Mouse (Mus musculus) lung, embryonic 15.5 days (tissue): Measurements from ENCODE around the gene Rps12-ps3. TPM values are rescaled to one million over a fixed set of nuclear protein-coding genes. Genes with fewer than 3 reads are reported as not detected.

Experiments used
- ATAC-seq: fragments of 200-750 bp; cut with Nextera tagmentation; 2 replicates; pipeline ENCODE4 v1.8.0; 2017; ENCODE audit warnings: moderate number of reproducible peaks, borderline replicate concordance; ENCODE audit not compliant: low FRiP score, low TSS enrichment; ENCODE audit errors: extremely low read depth
- H3K27ac ChIP-seq: fragments of 300-500 bp; sonication (generic); 2 replicates; pipeline ENCODE4 v1.5.1; 2015; ENCODE audit warnings: moderate library complexity, mild to moderate bottlenecking, inconsistent platforms
- H3K27me3 ChIP-seq: fragments of 300-500 bp; sonication (generic); 2 replicates; pipeline ENCODE4 v1.6.1; 2015; ENCODE audit warnings: inconsistent platforms
- H3K36me3 ChIP-seq: fragments of 300-500 bp; sonication (generic); 2 replicates; pipeline ENCODE4 v1.6.1; 2015; ENCODE audit warnings: inconsistent platforms
- H3K4me1 ChIP-seq: fragments of 300-500 bp; sonication (generic); 2 replicates; pipeline ENCODE4 v1.6.1; 2015; ENCODE audit warnings: inconsistent platforms
- H3K4me2 ChIP-seq: fragments of 300-500 bp; sonication (generic); 2 replicates; pipeline ENCODE4 v1.6.1; 2015; ENCODE audit warnings: inconsistent platforms, mild to moderate bottlenecking, moderate library complexity
- H3K4me3 ChIP-seq: fragments of 300-500 bp; sonication (generic); 2 replicates; pipeline ENCODE4 v1.5.1; 2015; ENCODE audit warnings: mild to moderate bottlenecking, inconsistent platforms
- H3K9ac ChIP-seq: fragments of 300-500 bp; sonication (generic); 2 replicates; pipeline ENCODE4 v1.6.1; 2015; ENCODE audit warnings: inconsistent platforms
- H3K9me3 ChIP-seq: fragments of 300-500 bp; sonication (generic); 2 replicates; pipeline ENCODE4 v1.6.1; 2016; ENCODE audit warnings: inconsistent platforms
- WGBS: fragments of 180-500 bp; shearing (Covaris S2); methylation state at CpG from one replicate; pipeline ENCODE4 v1.1.7; 2015; 5-methylcytosine and 5-hydroxymethylcytosine counted together
- polyA plus RNA-seq: library from polyadenylated mRNA; unstranded; fragments of >200 nt; fragmentation: Nextera tagmentation; extraction: Ambion mirVana; gene quantifications from 2 replicates; pipeline ENCODE4 v1.2.1, GENCODE M21; 2015

Rps12-ps3 gene
- polyA plus RNA-seq, 1 experiment from 2014 or later, result 18.4 TPM

DNA sequence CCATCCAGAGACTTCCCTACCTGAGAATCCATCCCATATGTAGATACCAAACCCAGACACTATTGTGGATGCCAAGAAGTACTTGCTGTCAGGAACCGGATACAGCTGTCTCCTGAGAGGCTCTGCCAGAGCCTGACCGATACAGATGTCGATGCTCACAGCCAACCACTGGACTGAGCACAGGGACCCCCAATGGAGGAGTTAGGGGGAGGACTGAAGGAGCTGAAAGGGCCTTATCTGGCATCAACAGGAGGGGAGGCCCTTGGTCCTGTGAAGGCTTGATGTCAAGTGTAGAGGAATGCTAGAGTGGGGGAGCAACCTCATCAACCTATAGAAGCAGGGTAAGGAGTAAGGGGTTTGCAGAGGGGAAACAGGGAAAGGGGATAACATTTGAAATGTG, 30.7 kb downstream of the Rps12-ps3 start:
- 48% methylated on average over 3 of the region's 3 CpGs for WGBS
- no peaks in the 10 kb centered on the region for H3K36me3 ChIP-seq
- H3K27ac ChIP-seq, result no peak overlapping the region
- H3K4me3 ChIP-seq, result no peak overlapping the region
- no peaks in the 10 kb centered on the region for H3K9me3 ChIP-seq
- H3K4me1 ChIP-seq, result no peaks in the 10 kb centered on the region
- no peak for ATAC-seq
- no peaks in the 10 kb centered on the region; the same call in 1 of the 2 replicates for H3K27me3 ChIP-seq
- H3K9ac ChIP-seq, result no peak overlapping the region
- H3K4me2 ChIP-seq, result no peak overlapping the region

DNA sequence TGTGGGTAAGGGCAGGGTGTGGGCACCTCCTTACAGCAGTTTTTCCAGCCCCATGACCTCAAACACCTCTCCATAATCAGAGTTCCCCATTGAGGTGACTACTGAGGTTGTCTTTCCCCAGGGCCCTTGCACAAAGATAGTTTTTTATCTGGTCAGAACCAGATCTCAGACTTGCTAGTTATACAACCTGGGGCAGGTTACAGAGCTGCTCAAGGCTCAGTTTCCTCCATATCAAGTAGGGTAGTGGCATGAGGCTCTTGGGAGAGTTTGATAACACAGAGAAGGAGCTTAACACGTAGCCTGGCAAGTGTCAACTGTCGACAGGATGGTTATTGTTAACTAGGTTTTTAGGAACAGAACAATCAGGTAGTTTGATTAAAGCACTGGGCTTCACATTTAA, 32.8 kb downstream of the Rps12-ps3 start:
- no peak overlapping the region for H3K9ac ChIP-seq
- no peak for ATAC-seq
- no peak overlapping the region for H3K4me3 ChIP-seq
- H3K9me3 ChIP-seq, result no peaks in the 10 kb centered on the region
- H3K4me2 ChIP-seq, result no peak overlapping the region
- no peaks in the 10 kb centered on the region for H3K4me1 ChIP-seq
- H3K36me3 ChIP-seq, result no peaks in the 10 kb centered on the region
- H3K27me3 ChIP-seq, result no peaks in the 10 kb centered on the region; the same call in 1 of the 2 replicates
- WGBS, result 40% methylated on average over 2 of the region's 2 CpGs
- no peak overlapping the region for H3K27ac ChIP-seq

DNA sequence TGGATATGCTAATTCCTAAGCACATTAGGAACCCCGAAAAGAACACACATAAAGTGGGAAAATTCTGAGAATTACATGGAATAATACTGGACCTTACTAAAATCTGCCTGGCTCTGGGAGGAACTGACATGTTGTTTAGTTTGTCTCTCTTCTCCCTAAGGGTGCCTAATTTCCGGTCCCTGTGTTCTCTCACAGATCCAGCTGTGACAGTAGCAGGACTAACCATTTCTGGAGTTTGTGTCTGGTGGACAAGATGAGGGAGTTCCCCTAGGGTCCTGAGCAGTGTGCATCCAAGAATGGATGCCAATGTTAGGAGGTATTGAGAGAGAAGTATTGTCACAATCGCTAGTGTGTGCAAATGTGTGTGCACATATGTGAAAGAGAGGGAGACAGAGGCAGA, 34.3 kb downstream of the Rps12-ps3 start:
- Histone ChIP-seq H3K4me3 (no peak overlapping the region), H3K36me3 (no peaks in the 10 kb centered on the region), H3K9me3 (no peaks in the 10 kb centered on the region), H3K27ac (no peak overlapping the region), H3K27me3 (no peaks in the 10 kb centered on the region; the same call in 1 of the 2 replicates), H3K4me1 (no peaks in the 10 kb centered on the region), H3K9ac (no peak overlapping the region), H3K4me2 (no peak overlapping the region)
- 82% methylated on average over 3 of the region's 3 CpGs for WGBS
- ATAC-seq, result no peak

DNA sequence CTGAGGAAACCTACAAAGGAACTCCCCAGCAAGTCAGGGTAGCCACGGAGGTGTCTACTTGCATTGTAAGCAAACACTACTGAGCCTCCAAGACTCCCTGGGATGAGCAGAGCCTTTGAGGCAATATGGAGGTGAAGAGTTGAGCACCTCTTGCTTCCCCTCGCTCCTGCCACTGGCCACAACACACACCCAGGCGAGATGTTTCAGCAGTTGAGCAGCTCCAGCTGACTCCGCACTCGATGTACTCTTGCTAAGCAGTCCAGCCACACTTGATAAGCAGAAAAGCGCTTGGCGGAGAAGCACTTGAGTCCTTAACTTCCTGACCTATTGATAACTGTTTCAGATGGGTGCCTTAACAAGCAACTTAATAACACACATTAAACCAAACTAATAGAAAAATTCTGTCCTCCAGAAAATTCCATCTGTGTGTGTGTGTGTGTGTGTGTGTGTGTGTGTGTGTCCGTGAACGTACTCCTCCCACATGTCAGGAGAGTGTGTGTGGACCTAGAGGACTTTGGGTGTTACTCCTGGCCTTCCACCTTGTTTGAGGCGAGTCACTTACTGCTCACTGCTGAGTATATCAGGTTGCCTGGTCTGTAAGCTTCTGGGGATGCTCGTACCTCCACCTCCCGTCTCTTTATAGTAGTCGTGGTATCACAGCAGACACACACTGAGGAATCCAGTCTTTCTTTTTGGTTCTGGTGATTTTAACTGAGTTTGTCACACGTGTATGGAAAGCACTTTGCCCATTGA, 34.9 kb downstream of the Rps12-ps3 start:
- Histone ChIP-seq H3K9me3 (no peaks in the 10 kb centered on the region), H3K4me3 (no peak overlapping the region), H3K4me2 (no peak overlapping the region), H3K9ac (no peak overlapping the region), H3K36me3 (no peaks in the 10 kb centered on the region), H3K27ac (no peak overlapping the region), H3K4me1 (no peaks in the 10 kb centered on the region), H3K27me3 (no peaks in the 10 kb centered on the region; the same call in 1 of the 2 replicates)
- no peak for ATAC-seq
- WGBS, result 47% methylated on average over 14 of the region's 14 CpGs

DNA sequence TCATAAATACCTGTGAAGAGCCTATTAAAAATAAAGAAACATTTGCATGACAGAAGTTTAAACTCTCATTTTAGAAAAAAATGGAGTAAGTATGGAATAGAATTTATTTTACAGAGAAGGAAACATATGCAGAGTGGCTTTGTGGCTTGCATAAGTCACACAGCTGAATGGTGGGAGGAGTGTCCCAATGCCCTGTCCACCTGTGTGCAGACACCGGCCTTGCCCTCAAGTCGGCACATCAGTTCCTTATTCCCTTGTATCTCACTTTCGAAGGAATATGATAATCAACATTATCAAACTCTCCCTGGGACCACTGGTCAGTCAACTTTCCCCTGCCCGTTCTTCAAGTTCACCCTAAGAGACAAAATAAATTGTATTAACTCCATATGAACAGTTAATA, 35.8 kb downstream of the Rps12-ps3 start:
- Histone ChIP-seq H3K4me3 (no peak overlapping the region), H3K27me3 (no peaks in the 10 kb centered on the region; the same call in 1 of the 2 replicates), H3K36me3 (no peaks in the 10 kb centered on the region), H3K4me1 (no peaks in the 10 kb centered on the region), H3K9me3 (no peaks in the 10 kb centered on the region), H3K9ac (no peak overlapping the region), H3K27ac (no peak overlapping the region), H3K4me2 (no peak overlapping the region)
- 73% methylated on average over 4 of the region's 4 CpGs for WGBS
- ATAC-seq, result no peak

DNA sequence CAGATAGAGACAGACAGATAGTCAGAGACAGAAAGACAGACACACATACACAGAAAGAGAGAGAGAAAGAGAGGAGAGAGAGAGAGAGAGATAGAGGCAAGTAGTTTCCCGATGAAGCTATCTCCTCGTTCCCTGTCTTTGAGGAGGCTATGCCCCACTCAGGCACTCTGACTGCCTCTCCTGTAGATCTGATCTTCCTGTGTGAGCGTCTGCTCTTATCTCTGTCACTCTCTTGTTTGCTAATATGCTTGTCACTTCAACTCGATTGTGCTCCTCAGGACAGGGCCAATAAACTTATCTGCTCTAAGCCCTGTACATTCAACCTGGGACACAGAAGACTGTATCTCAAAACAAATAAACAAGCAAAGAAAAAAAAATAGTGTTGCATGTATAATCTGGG, 37.1 kb downstream of the Rps12-ps3 start:
- H3K27ac ChIP-seq, result no peak overlapping the region
- no peaks in the 10 kb centered on the region; the same call in 1 of the 2 replicates for H3K27me3 ChIP-seq
- H3K36me3 ChIP-seq, result no peaks in the 10 kb centered on the region
- no peaks in the 10 kb centered on the region for H3K4me1 ChIP-seq
- no peak overlapping the region for H3K4me2 ChIP-seq
- no peak for ATAC-seq
- no peak overlapping the region for H3K9ac ChIP-seq
- WGBS, result 15% methylated on average over 4 of the region's 4 CpGs
- no peak overlapping the region for H3K4me3 ChIP-seq
- no peaks in the 10 kb centered on the region for H3K9me3 ChIP-seq

DNA sequence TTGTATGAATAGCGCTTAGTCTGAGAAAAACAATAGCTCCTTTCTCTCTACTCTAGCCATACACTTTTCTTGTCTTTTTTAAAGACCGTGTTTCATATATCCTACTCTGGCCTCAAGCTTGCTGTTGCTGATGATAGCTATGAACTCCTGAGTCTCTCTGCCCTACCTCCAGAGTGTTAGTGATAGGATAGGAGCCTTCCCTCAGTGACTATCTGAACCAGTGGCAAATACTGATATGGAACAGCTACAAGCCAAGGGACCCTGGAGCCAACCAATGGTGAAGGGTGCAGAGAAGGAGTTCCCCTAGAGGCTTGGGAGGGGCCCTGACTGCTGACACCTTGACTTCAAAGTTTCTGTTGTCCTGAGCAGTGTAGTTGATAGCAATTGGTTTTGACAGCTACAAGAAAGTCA, 38.4 kb downstream of the Rps12-ps3 start:
- Histone ChIP-seq H3K9ac (no peak overlapping the region), H3K4me3 (no peak overlapping the region), H3K27ac (no peak overlapping the region), H3K4me1 (no peaks in the 10 kb centered on the region), H3K9me3 (no peaks in the 10 kb centered on the region), H3K27me3 (no peaks in the 10 kb centered on the region; the same call in 1 of the 2 replicates), H3K4me2 (no peak overlapping the region), H3K36me3 (no peaks in the 10 kb centered on the region)
- no peak for ATAC-seq
- 73% methylated on average over 2 of the region's 2 CpGs for WGBS

DNA sequence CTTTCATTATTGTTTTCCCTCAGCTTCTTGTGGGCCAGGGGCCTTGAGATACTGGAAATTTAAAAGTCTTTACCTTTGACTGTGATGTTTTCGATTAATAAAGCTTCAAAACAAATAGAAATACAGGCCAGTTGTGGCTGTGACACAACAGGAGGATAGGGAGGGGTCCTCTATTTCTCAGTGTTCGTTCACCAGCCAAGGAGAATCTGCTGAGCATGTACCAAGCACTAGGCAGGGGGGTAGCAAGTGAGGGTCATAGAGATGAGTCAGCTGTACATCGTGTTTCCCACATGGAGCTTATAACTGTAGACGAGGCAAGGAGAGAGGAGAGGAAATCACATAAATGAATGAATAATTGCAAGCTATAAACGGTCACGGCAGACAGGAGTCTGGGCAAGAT, 40.6 kb downstream of the Rps12-ps3 start:
- Histone ChIP-seq H3K9ac (no peak overlapping the region), H3K4me3 (no peak overlapping the region), H3K36me3 (no peaks in the 10 kb centered on the region), H3K4me1 (no peaks in the 10 kb centered on the region), H3K4me2 (no peak overlapping the region), H3K27ac (no peak overlapping the region), H3K9me3 (no peaks in the 10 kb centered on the region), H3K27me3 (no peaks in the 10 kb centered on the region)
- ATAC-seq, result no peak
- whole genome bisulfite sequencing, result 56% methylated on average over 6 of the region's 6 CpGs

DNA sequence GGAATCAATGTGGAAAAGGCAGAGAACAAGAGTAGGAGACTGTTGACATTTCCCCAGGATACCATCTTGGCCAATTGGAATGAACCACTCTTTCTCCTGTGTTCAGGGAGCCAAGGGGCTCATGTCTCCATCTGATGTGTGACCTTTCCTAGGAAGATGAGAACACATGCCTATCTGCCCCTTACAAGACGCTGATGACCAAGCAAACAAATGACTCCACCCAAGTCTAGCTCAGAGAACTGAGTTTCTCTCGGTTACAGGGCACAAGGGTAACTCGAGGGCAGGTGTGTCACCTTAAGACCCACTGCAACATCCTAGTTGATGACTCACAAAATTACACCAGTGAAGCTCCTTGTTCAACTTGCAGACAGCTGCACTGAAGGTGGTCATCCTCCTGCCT, 41.6 kb downstream of the Rps12-ps3 start:
- Histone ChIP-seq H3K4me2 (no peak overlapping the region), H3K27me3 (no peaks in the 10 kb centered on the region), H3K4me1 (no peaks in the 10 kb centered on the region), H3K27ac (no peak overlapping the region), H3K9me3 (no peaks in the 10 kb centered on the region), H3K36me3 (no peaks in the 10 kb centered on the region), H3K9ac (no peak overlapping the region), H3K4me3 (no peak overlapping the region)
- ATAC-seq, result no peak
- WGBS, result 72% methylated on average over 3 of the region's 3 CpGs

DNA sequence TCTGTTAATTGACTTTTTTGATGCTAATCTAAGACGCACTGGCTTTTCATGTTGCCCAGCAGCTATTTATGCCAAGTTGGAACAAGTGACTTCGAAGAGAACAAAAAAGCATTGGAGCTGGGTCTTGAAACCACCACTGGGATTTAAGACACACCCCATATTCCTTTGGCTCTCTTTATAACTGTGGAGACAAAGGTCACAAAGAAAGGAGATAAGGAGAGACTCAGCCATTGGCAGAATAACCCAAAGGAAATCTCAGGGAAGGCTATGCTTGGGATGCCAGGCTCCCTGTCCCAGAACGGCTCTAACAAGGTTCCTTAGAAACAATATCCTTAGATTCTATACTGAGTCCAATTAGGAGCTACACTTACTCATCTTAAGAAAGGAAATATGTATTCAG, 44.6 kb downstream of the Rps12-ps3 start:
- Histone ChIP-seq H3K36me3 (no peaks in the 10 kb centered on the region), H3K4me3 (no peak overlapping the region), H3K9me3 (no peaks in the 10 kb centered on the region), H3K4me1 (no peaks in the 10 kb centered on the region), H3K27ac (no peak overlapping the region), H3K9ac (no peak overlapping the region), H3K27me3 (no peaks in the 10 kb centered on the region), H3K4me2 (no peak overlapping the region)
- 68% methylated on average over 3 of the region's 3 CpGs for WGBS
- ATAC-seq, result no peak

DNA sequence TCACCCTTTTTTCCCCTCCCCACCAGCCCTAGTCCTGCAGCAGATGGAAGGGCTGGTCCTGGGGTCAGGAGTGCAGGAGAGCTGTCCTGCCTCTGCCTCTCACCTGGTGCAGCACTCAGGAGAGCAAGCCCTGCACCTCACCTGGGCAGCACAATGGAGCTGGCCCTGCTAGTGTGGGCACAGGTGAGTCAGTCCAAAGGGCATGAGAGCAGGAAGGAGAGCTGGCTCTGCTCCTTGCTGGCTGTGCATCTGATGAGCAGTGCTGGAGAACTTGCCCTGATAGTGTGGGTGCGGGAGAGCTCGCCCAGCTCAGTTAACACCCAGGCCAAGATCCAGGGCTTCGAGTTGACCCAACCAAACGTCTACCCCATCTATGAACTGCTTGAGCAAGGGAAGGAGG, 45.8 kb downstream of the Rps12-ps3 start:
- 80% methylated on average over 4 of the region's 4 CpGs for WGBS
- no peak overlapping the region for H3K9ac ChIP-seq

DNA sequence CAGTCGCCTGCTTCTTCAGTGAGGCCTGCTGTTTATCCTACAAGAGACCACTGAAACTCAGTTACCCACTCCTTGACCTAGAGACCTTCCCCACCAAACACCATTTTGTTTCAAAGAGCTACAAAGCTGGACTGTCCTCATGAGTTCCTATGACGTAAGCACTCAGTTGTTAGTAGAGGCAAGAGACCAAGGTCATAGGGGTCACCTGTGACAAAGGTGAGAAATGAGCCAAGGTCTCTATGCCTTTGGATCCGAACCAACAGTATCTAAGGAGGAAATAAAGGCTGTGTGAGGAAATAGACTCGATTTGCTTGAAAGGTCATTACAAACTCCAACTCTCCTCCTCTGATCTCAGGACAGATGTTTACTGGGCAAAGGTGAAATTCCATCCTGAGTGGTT, 48.9 kb downstream of the Rps12-ps3 start:
- WGBS, result 60% methylated on average over 4 of the region's 4 CpGs
- Histone ChIP-seq H3K4me3 (no peak overlapping the region), H3K4me2 (no peak overlapping the region), H3K27me3 (no peaks in the 10 kb centered on the region), H3K4me1 (no peaks in the 10 kb centered on the region), H3K9me3 (no peaks in the 10 kb centered on the region), H3K9ac (no peak overlapping the region), H3K27ac (no peak overlapping the region), H3K36me3 (no peaks in the 10 kb centered on the region)
- ATAC-seq, result no peak

More for the DNA sequence above, 45.8 kb downstream of the Rps12-ps3 start:
- no peaks in the 10 kb centered on the region for H3K36me3 ChIP-seq
- no peak overlapping the region for H3K27ac ChIP-seq
- no peaks in the 10 kb centered on the region for H3K4me1 ChIP-seq
- H3K4me2 ChIP-seq, result no peak overlapping the region
- no peaks in the 10 kb centered on the region for H3K27me3 ChIP-seq
- H3K4me3 ChIP-seq, result no peak overlapping the region
- H3K9me3 ChIP-seq, result no peaks in the 10 kb centered on the region
- ATAC-seq, result no peak
